14 mouse cellular contexts compared by ENCODE assay signal in genomic region chr15:82877309-82877708, GRCm38 (mm10).
"Had no signal": no experiment of that assay in that cellular context is flagged by ENCODE, and none has a peak within 500 bp of the region (broad histone marks: within the 10 kb centered on the region; RNA-seq: fewer than 3 reads in every experiment).

No protein-coding gene starts in this region.

- ATAC-seq: intestine, embryonic 16.5 days; midbrain, embryonic 15.5 days had no signal

- H3K27ac ChIP-seq: kidney, postnatal 0 days; layer of hippocampus, adult 2 months; liver, embryonic 14.5 days; midbrain, embryonic 12.5 days; midbrain, embryonic 15.5 days; neural tube, embryonic 12.5 days had no signal

- DNase-seq: kidney, postnatal 25 days; layer of hippocampus, adult 9-11 months; lung, embryonic 14.5 days; lung, postnatal 10 days; thymus, adult 18-20 months; thymus, postnatal 14 days; thymus, postnatal 4 days had no signal

- H3K27me3 ChIP-seq: midbrain, embryonic 12.5 days; midbrain, embryonic 15.5 days; neural tube, embryonic 12.5 days had no signal

- H3K9me3 ChIP-seq: midbrain, embryonic 12.5 days; midbrain, embryonic 15.5 days; neural tube, embryonic 12.5 days had no signal

- H3K4me3 ChIP-seq: layer of hippocampus, adult 2 months; midbrain, embryonic 12.5 days; midbrain, embryonic 15.5 days; neural tube, embryonic 12.5 days had no signal

- H3K4me2 ChIP-seq: lung, embryonic 14.5 days; midbrain, embryonic 12.5 days; midbrain, embryonic 15.5 days; neural tube, embryonic 12.5 days had no signal

- H3K36me3 ChIP-seq: midbrain, embryonic 12.5 days; midbrain, embryonic 15.5 days; neural tube, embryonic 12.5 days had no signal

- H3K4me1 ChIP-seq: midbrain, embryonic 12.5 days; midbrain, embryonic 15.5 days; neural tube, embryonic 12.5 days had no signal

- H3K9ac ChIP-seq: liver, embryonic 14.5 days; lung, embryonic 14.5 days; midbrain, embryonic 12.5 days; midbrain, embryonic 15.5 days; neural tube, embryonic 12.5 days had no signal
